Mouse (Mus musculus) megakaryocyte progenitor cell, adult 5-6 weeks (primary cell): ENCODE data around the gene Mier3. TPM values are rescaled to one million over a fixed set of nuclear protein-coding genes. Genes with fewer than 3 reads are reported as not detected.

Experiments used
- ATAC-seq: replicated peaks from 2 replicates; pipeline ENCODE4 v1.8.0; 2016; ENCODE audit warnings: mild to moderate bottlenecking, moderate TSS enrichment, inconsistent platforms; ENCODE audit not compliant: poor library complexity
- total RNA-seq, 2 experiments: library from RNA; stranded (forward) in 1 of 2; stranded (reverse) in 1 of 2; fragments of 157-497, 149-512 nt in 1 of 2; fragments of 200-1000 nt in 1 of 2; gene quantifications; 2 replicates each; pipeline versions ENCODE4 v1.2.3 to v1.2.4; 2015 to 2017

The Mier3 gene
- total RNA-seq, 2 experiments from 2014 or later: 33.3 to 35.9 TPM

DNA sequence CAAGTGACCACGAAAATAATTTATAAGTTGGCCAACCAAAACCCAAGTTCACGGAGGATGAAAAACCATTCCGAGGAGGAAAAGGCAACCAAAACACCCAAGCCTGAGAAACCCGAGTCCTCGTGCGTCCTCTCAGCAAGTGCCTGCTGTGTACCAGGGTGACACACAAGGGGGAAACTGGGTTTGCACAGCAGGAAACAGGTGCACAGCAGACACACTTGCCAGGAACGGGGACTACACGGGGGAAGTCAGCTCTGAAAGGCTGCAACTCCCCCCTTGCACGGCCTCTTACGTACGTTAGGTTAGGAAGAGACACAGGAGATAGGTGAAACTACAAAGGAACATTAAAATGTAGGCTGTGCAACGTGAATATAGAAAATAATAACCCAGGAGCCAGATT lies 81.7 kb downstream of the Mier3 start:
- no peak for ATAC-seq

Other genes with a start within 250 kb of the Mier3 start
- 98.7 and 111 TPM in 2 replicates for gene Gpbp1, start 190.9 kb upstream of the Mier3 start, total RNA-seq (2015)
- 125 and 164 TPM in 2 replicates for gene Gpbp1, start 190.9 kb upstream of the Mier3 start, total RNA-seq (2017)
- gene Gm49496, start 131.0 kb upstream of the Mier3 start, total RNA-seq (2015): not detected in 2 replicates
- gene Gm49496, start 131.0 kb upstream of the Mier3 start, total RNA-seq (2017): 1.3 and 2.2 TPM in 2 replicates
- not detected in 2 replicates for gene Gm10198, start 88.2 kb upstream of the Mier3 start, total RNA-seq (2015)
- not detected in 2 replicates for gene Gm10198, start 88.2 kb upstream of the Mier3 start, total RNA-seq (2017)
- 26.7 and 32.2 TPM in 2 replicates for gene Map3k1, start 128.0 kb downstream of the Mier3 start, total RNA-seq (2015)
- 26.2 and 33.4 TPM in 2 replicates for gene Map3k1, start 128.0 kb downstream of the Mier3 start, total RNA-seq (2017)